Mouse (Mus musculus): ENCODE data around the gene Bmper.

DNA sequence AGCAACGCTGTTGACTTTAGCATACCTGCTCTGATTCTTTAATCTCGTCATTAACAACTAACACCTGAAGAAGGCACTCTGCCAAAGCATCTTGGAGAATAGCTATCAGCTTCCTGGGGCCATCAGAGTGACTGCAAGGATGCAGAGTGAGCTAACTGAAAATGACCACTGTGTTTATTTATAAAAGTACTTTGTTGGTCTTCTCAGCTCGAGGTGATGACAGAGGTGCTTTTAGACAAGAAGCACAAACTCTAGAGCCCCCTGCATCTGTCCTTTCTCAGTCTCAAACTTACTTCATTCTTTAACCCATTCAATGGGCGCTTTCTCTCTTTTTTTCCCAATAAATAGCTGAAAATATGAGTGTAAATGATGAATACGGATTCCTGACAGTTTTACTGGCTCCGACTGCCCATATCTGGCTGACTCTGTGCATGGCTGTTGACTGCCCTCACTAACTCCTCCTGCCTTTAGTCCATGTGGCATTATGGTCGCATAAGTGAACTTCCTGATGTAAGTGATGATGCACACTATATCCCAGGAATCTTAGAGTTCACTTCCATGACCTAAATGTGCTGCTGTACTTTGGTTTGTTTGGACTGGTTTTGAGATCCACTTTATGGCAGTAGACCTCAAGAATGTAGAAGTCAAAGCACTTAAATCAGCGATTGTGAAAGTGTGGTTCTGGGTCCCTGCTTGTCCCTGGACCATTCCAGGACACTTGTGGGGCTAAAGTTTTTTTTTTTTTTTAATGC, 122.4 kb downstream of the Bmper start:
- TF ChIP-seq CTCF (IDR thresholded peaks at IDR 0.05; ENCODE audit: low read depth) (no peak), EP300 (optimal IDR thresholded peaks at IDR 0.05) (no peak)

Data from stomach, postnatal 0 days (tissue).